11 mouse cellular contexts compared by ENCODE assay signal in genomic region chr6:142962476-142962875, GRCm38 (mm10). TPM values are rescaled to one million over a fixed set of nuclear protein-coding genes. Genes with fewer than 3 reads are reported as not detected.
DNase-seq lines count a peak whose midpoint lies in the region; ATAC-seq lines count a peak whose summit lies in the region.
"Had no signal": no experiment of that assay in that cellular context is flagged by ENCODE, and none has a peak within 500 bp of the region (broad histone marks: within the 10 kb centered on the region; RNA-seq: fewer than 3 reads in every experiment).

No protein-coding gene starts in this region.

- peaks cover 19% of the 10 kb centered on the region for H3K27me3 ChIP-seq in heart, embryonic 14.5 days (ENCODE audit: control insufficient read depth, insufficient read depth, low read length)
- no peaks in the 10 kb centered on the region for H3K27me3 ChIP-seq in embryonic facial prominence, embryonic 11.5 days (ENCODE audit: control insufficient read depth, insufficient read depth, low read length)
- peaks cover 15% of the 10 kb centered on the region for H3K27me3 ChIP-seq in midbrain, embryonic 10.5 days (ENCODE audit: low read depth, poor library complexity, severe bottlenecking)

- H3K9me3 ChIP-seq in heart, embryonic 14.5 days (ENCODE audit: control insufficient read depth, low read length): no peaks in the 10 kb centered on the region
- no peaks in the 10 kb centered on the region for H3K9me3 ChIP-seq in embryonic facial prominence, embryonic 11.5 days (replicated peaks; ENCODE audit: control insufficient read depth, low read length)
- no peaks in the 10 kb centered on the region for H3K9me3 ChIP-seq in midbrain, embryonic 10.5 days (replicated peaks)
- H3K9me3 ChIP-seq: G1E; liver, embryonic 15.5 days had no signal

- peak overlapping the region; percentile 99 for H3K4me2 ChIP-seq in heart, embryonic 14.5 days (ENCODE audit: low read length)
- H3K4me2 ChIP-seq in embryonic facial prominence, embryonic 11.5 days (ENCODE audit: low read depth, low read length): peak overlapping the region; percentile 13
- H3K4me2 ChIP-seq: liver, embryonic 15.5 days had no signal

- no peak for ATAC-seq in heart, embryonic 14.5 days (ENCODE audit: insufficient number of reproducible peaks, insufficient read depth, low FRiP score, low read depth)
- no peak for ATAC-seq in embryonic facial prominence, embryonic 11.5 days (replicated peaks; ENCODE audit: insufficient number of reproducible peaks, low FRiP score, low TSS enrichment, low read depth)

- H3K9ac ChIP-seq in heart, embryonic 14.5 days (ENCODE audit: low read length): no peak overlapping the region
- no peak overlapping the region for H3K9ac ChIP-seq in embryonic facial prominence, embryonic 11.5 days (replicated peaks; ENCODE audit: low read length)
- H3K9ac ChIP-seq: liver, embryonic 15.5 days had no signal

- DNase-seq in heart, postnatal 36 days: no peak
- peak; percentile 47 for DNase-seq in CD4-positive helper T cell, adult 2 months (ENCODE audit: low read depth, low spot score)
- no peak for DNase-seq in embryonic facial prominence, embryonic 11.5 days (ENCODE audit: low spot score)
- no peak for DNase-seq in midbrain, embryonic 10.5 days (ENCODE audit: low spot score)
- no peak for DNase-seq in lung, adult 18-20 months
- DNase-seq in embryo, embryonic 11 days: no peak
- no peak for DNase-seq in layer of hippocampus, postnatal 14 days (ENCODE audit: low spot score in 2 of 2)
- DNase-seq: gastrocnemius, postnatal 36 days had no signal

- H3K27ac ChIP-seq in heart, embryonic 14.5 days (replicated peaks in 1 of 2; ENCODE audit: control insufficient read depth in 1 of 2, insufficient read depth in 1 of 2, low read depth in 2 of 2, low read length in 2 of 2): no peak overlapping the region
- H3K27ac ChIP-seq in embryonic facial prominence, embryonic 11.5 days (replicated peaks; ENCODE audit: low read depth, low read length): no peak overlapping the region
- no peak overlapping the region for H3K27ac ChIP-seq in midbrain, embryonic 10.5 days (replicated peaks)
- H3K27ac ChIP-seq: liver, embryonic 15.5 days had no signal

- no peak overlapping the region; a peak in 1 of 4 replicates for H3K4me3 ChIP-seq in heart, embryonic 14.5 days (ENCODE audit: control insufficient read depth in 1 of 2, insufficient read depth in 1 of 2, low read depth in 1 of 2, low read length in 2 of 2)
- no peak overlapping the region for H3K4me3 ChIP-seq in embryonic facial prominence, embryonic 11.5 days (ENCODE audit: low read depth, low read length)
- H3K4me3 ChIP-seq in midbrain, embryonic 10.5 days: peak overlapping the region; percentile 12; the same call in 1 of the 2 replicates
- H3K4me3 ChIP-seq: liver, embryonic 15.5 days had no signal

- 59% methylated on average over 10 of the region's 10 CpGs for WGBS in heart, embryonic 14.5 days
- 67% methylated on average over 10 of the region's 10 CpGs for WGBS in embryonic facial prominence, embryonic 11.5 days
- 81% methylated on average over 10 of the region's 10 CpGs for WGBS in midbrain, embryonic 10.5 days

- intact Hi-C loops in heart, postnatal 36 days (cut with DNase I): no loop called here

- no peaks in the 10 kb centered on the region for H3K4me1 ChIP-seq in heart, embryonic 14.5 days (ENCODE audit: control insufficient read depth in 2 of 2, insufficient read depth in 2 of 2, low read length in 2 of 2)
- H3K4me1 ChIP-seq in embryonic facial prominence, embryonic 11.5 days (ENCODE audit: control insufficient read depth, insufficient read depth, low read length): no peaks in the 10 kb centered on the region
- peaks cover 25% of the 10 kb centered on the region for H3K4me1 ChIP-seq in midbrain, embryonic 10.5 days

- H3K36me3 ChIP-seq in heart, embryonic 14.5 days (ENCODE audit: control insufficient read depth, insufficient read depth, low read length): no peaks in the 10 kb centered on the region
- no peaks in the 10 kb centered on the region for H3K36me3 ChIP-seq in embryonic facial prominence, embryonic 11.5 days (replicated peaks; ENCODE audit: control insufficient read depth, insufficient read depth, low read depth, low read length)
- peaks cover 10% of the 10 kb centered on the region for H3K36me3 ChIP-seq in midbrain, embryonic 10.5 days
- H3K36me3 ChIP-seq: G1E; liver, embryonic 15.5 days had no signal

RNA-seq across cellular contexts. Expression of gene St8sia1, which starts 1.8 kb away (rescaled TPM):
- 0.82 and 1.1 TPM in 2 replicates for polyA plus RNA-seq in heart, embryonic 14.5 days (2014; fragmentation: Nextera tagmentation; extraction: Ambion mirVana)
- total RNA-seq in heart, postnatal 36 days (2021): under 1 TPM; 0.11 to 0.39 TPM
- 2.7 and 3.9 TPM in 2 replicates for polyA plus RNA-seq in embryonic facial prominence, embryonic 11.5 days (2014; fragmentation: Nextera tagmentation; extraction: Ambion mirVana)
- 3.2 and 3.9 TPM in 2 replicates for polyA plus RNA-seq in midbrain, embryonic 10.5 days (2016; fragmentation: Nextera tagmentation; extraction: Ambion mirVana)
- 10 to 100 TPM; 29.7 to 32.2 TPM for total RNA-seq in layer of hippocampus, postnatal 14 days (2021)
- polyA plus RNA-seq: G1E had no signal
